Mouse (Mus musculus) midbrain, embryonic 11.5 days (tissue): Measurements from ENCODE around the gene Crk. TPM values are rescaled to one million over a fixed set of nuclear protein-coding genes. Genes with fewer than 3 reads are reported as not detected.
A peak's percentile ranks its signal among the peaks of the same experiment; 100 is the strongest.

ENCODE experiments used
- ATAC-seq: fragments of 200-750 bp; cut with Nextera tagmentation; 2 replicates; pipeline ENCODE4 v1.8.0; 2017; ENCODE audit warnings: moderate TSS enrichment, moderate library complexity; ENCODE audit not compliant: low FRiP score
- DNase-seq: peaks from one replicate; pipeline ENCODE4 v3.0.0; 2015; ENCODE audit warnings: low spot score; ENCODE audit errors: missing footprints
- H3K27ac ChIP-seq: fragments of 300-500 bp; sonication (generic); 2 replicates; pipeline ENCODE4 v1.5.1; 2014; ENCODE audit warnings: low read depth, low read length
- H3K27me3 ChIP-seq: fragments of 300-500 bp; sonication (generic); 2 replicates; pipeline ENCODE4 v1.6.1; 2014; ENCODE audit warnings: mild to moderate bottlenecking, low read length, moderate library complexity, mixed read lengths; ENCODE audit not compliant: control insufficient read depth, insufficient read depth
- H3K36me3 ChIP-seq: fragments of 300-500 bp; sonication (generic); 2 replicates; pipeline ENCODE4 v1.6.1; 2014; ENCODE audit warnings: mild to moderate bottlenecking, low read length, moderate library complexity, mixed read lengths; ENCODE audit not compliant: control insufficient read depth, insufficient read depth
- H3K4me1 ChIP-seq: fragments of 300-500 bp; sonication (generic); 2 replicates; pipeline ENCODE4 v1.6.1; 2014; ENCODE audit warnings: low read length; ENCODE audit not compliant: control insufficient read depth, insufficient read depth
- H3K4me2 ChIP-seq: fragments of 300-500 bp; sonication (generic); 2 replicates; pipeline ENCODE4 v1.6.1; 2014; ENCODE audit warnings: mild to moderate bottlenecking, moderate library complexity
- H3K4me3 ChIP-seq: fragments of 300-500 bp; sonication (generic); 2 replicates; pipeline ENCODE4 v1.5.1; 2014; ENCODE audit warnings: low read depth, low read length
- H3K9ac ChIP-seq: fragments of 300-500 bp; sonication (generic); 2 replicates; pipeline ENCODE4 v1.6.1; 2014; ENCODE audit warnings: low read length
- H3K9me3 ChIP-seq: fragments of 300-500 bp; sonication (generic); 2 replicates; pipeline ENCODE4 v1.6.1; 2016; ENCODE audit warnings: low read length; ENCODE audit not compliant: control insufficient read depth
- whole genome bisulfite sequencing: fragments of 180-500 bp; shearing (Covaris S2); extraction: QIAGEN DNeasy Blood & Tissue Kit; methylation state at CpG from one replicate; pipeline ENCODE4 v1.1.7; 2014; 5-methylcytosine and 5-hydroxymethylcytosine counted together
- polyA plus RNA-seq: library from polyadenylated mRNA; unstranded; fragments of >200 nt; fragmentation: Nextera tagmentation; extraction: Ambion mirVana; gene quantifications from 2 replicates; pipeline ENCODE4 v1.2.1, GENCODE M21; 2014

Gene Crk
- polyA plus RNA-seq, 1 experiment from 2014 or later = 130 TPM

DNA sequence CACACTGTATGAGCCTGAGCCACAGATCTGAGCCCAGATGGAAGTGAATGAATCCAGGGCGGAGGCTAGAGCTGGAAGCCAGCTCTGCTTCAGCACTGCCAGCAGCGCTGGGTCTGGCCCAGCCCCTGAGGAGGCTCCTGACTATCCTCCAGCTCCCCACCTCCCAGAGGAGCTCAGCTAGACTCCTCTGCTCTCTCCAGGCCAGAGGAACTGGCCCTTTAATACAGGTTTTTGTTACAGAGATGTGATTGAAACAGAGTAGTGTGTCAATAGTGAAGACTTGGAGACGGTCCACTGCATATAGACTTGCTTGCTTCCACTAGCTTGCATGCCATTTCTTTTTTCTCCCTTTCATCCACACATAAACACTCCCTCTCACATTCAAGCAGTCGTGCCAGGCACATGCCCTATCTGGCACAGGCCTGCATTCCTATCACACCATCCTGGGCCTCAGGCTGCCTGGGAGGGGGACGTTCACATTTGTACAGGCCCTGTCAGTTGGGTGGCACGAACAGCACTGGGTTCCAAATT lies 31.3 kb upstream of the Crk start:
- ATAC-seq = no peak
- 68% methylated on average over 6 of the region's 6 CpGs for WGBS
- Histone ChIP-seq H3K9ac (no peak overlapping the region), H3K36me3 (no peaks in the 10 kb centered on the region), H3K27ac (no peak overlapping the region), H3K4me1 (peaks cover 4% of the 10 kb centered on the region), H3K4me3 (no peak overlapping the region), H3K27me3 (peaks cover 6% of the 10 kb centered on the region), H3K4me2 (no peak overlapping the region), H3K9me3 (no peaks in the 10 kb centered on the region)
- DNase-seq = no peak

DNA sequence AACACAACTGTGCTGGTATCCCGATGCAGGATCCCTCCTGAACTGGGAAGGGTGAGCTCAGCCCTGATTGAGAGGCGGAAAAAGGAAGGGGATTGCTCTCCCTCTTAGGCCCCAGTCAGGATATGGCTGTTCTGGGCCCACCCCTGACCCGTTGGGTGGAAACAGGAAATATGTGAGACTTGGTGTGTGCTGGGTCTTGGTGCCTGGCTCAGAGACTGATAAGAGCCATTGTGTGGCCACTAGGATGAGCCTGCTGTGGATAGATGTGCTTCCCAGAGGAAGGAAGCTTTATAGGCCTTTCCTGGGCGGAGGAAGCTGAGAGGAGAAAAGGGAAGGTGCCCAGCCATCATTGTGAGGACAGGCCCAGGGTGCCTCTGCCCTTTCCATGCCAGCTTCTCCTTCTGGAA lies 29.9 kb upstream of the Crk start:
- Histone ChIP-seq H3K9ac (no peak overlapping the region), H3K4me2 (no peak overlapping the region), H3K27ac (no peak overlapping the region), H3K4me1 (peaks cover 11% of the 10 kb centered on the region), H3K36me3 (no peaks in the 10 kb centered on the region), H3K9me3 (no peaks in the 10 kb centered on the region), H3K27me3 (peaks cover 18% of the 10 kb centered on the region), H3K4me3 (no peak overlapping the region)
- no peak for DNase-seq
- ATAC-seq = no peak
- 84% methylated on average over 4 of the region's 4 CpGs for WGBS

DNA sequence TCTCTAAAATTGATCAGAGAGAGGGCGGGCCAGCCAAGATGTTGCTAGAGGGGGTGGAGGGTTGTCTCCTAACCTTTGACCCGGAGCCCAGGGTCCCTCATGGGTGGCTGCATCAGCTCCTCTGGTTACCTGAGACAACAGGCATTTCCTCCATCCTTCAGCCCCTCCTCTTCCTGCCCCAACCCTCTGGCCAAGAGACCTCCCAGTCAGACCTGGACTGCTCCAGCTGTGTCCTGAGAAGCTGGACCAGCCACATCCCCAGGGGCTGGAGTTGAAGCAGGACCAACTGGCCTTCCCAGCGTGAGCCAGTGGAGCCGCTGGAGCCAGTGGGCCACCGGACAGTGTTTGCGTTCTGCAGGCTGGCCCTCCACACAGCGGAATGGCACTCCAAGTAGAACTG lies 28.7 kb upstream of the Crk start, which contains the start of gene Myo1c:
Gene Myo1c, plus strand, starts transcription at position 194 of the 400 bp plus-strand sequence.
- ATAC-seq (no peak), DNase-seq (no peak)
- H3K4me3 ChIP-seq = peak within 1 kb of the TSS; percentile 60
- no peaks in the 10 kb centered on the region for H3K9me3 ChIP-seq
- H3K4me1 ChIP-seq = peaks cover 15% of the 10 kb centered on the region
- no peaks in the 10 kb centered on the region for H3K36me3 ChIP-seq
- no peak within 1 kb of the TSS for H3K27ac ChIP-seq
- 63% methylated on average over 7 of the region's 7 CpGs for WGBS
- peak within 1 kb of the TSS; percentile 78 for H3K9ac ChIP-seq
- peaks cover 26% of the 10 kb centered on the region for H3K27me3 ChIP-seq
- peak within 1 kb of the TSS; percentile 95 for H3K4me2 ChIP-seq

DNA sequence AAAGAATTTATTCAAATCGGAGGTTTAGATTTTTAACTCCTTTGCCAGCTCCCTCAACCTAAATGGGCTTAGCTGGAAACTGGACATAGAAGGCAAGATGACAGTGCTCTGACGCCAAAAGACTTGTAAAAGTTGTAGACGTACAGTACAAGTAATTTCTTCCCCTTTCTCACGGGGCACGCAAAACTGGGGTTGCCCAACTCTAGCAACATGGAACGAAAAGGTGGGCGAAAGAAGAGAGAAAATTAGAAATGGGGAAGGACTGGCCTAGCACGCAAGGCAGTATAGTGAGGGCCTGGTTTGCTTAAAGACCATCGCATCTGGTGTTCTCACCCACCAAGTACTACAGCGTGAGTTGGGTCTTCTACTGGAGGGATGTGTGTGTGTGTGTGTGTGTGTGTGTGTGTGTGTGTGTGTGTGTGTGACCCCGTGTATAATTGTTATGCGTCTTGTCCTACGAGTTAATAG lies 28.1 kb upstream of the Crk start:
- Histone ChIP-seq H3K4me1 (peaks cover 15% of the 10 kb centered on the region), H3K9ac (peak overlapping the region; percentile 78), H3K4me2 (peak overlapping the region; percentile 95), H3K36me3 (no peaks in the 10 kb centered on the region), H3K4me3 (peak overlapping the region; percentile 60), H3K27ac (no peak overlapping the region), H3K9me3 (no peaks in the 10 kb centered on the region), H3K27me3 (peaks cover 28% of the 10 kb centered on the region)
- WGBS = 42% methylated on average over 13 of the region's 13 CpGs
- ATAC-seq = no peak; the same call in 1 of the 2 replicates
- DNase-seq = no peak

DNA sequence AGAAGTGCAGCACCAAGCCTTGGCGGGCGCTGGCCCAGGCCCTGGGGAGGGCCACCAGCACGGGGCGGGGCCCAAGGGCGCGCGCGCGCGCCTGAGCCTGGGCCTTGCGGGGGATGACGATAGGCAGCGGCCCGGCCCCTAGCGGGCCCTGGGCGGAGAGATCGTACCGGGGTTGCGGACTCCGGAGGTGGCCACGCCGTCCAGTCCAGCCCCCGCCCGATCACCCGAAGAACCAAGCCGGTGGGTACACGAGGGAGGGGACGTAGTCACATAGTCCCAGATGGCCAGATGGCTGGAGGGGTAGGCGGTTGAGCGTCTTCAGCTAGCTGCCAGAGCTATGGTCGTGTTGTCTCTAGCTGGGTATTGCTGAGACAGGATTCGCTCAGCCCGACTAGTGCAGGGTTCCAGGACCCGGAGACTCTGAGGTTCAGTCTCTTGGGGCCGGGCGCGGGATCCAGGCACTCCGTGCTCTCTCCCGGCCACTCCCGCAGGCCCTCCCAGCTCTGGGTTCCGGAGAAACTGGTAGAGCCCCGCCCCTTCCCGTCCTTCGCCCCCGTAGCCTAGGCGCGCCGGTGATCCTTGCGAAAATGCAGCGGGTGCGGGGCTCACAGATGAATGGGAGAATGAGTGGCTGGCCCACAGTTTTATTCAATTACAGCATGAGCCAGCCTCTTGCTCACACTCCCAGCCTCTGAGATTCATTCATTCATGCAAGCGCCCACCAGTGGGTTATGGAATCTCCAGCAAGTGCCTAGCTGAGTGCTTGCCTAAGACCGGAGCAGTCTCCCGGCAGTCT lies 27.4 kb upstream of the Crk start:
- H3K4me2 ChIP-seq = peak overlapping the region; percentile 95
- peak overlapping the region; percentile 78 for H3K9ac ChIP-seq
- peaks cover 20% of the 10 kb centered on the region for H3K4me1 ChIP-seq
- ATAC-seq (peak; percentile 66), DNase-seq (peak; percentile 96)
- 1% methylated on average over 53 of the region's 54 CpGs for WGBS
- H3K4me3 ChIP-seq = peak overlapping the region; percentile 60
- H3K36me3 ChIP-seq = no peaks in the 10 kb centered on the region
- H3K27me3 ChIP-seq = peaks cover 31% of the 10 kb centered on the region
- no peak overlapping the region for H3K27ac ChIP-seq
- no peaks in the 10 kb centered on the region for H3K9me3 ChIP-seq

DNA sequence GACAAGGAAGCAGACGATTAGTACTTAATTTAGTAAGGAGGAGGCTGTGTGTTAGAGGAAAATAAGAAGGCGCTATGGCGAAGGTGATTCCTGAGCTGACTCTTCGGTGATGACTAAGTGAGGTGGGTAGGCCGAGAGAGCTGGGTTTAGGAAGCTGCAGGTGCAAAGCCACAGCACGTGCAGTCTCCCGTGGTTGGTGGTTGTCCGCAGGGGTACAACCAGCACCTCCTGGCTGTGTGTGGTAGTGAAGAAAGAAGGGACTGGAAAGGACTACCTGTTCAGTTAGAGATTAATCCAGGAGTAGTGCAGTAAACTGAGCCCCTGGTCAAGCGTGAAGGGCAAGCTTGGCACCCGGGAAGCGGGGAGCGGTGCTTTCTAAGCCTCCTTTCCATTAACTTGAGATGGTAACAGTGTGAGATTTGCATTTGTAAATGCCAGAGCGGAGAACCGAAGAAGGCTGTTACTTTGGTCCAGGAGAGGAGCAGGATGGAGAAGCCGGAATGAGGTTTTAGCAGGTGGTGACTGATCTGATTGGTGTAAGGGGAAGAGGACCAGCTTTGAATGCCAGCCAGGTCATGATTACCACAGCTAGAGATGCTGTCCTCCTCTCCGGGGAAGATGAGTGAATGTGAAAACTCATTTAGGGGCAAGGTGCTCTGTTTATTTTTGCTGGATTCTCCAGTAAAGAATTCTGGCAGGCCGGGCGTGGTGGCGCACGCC lies 26.7 kb upstream of the Crk start:
- WGBS = 17% methylated on average over 20 of the region's 20 CpGs
- peaks cover 33% of the 10 kb centered on the region for H3K27me3 ChIP-seq
- H3K36me3 ChIP-seq = no peaks in the 10 kb centered on the region
- no peaks in the 10 kb centered on the region for H3K9me3 ChIP-seq
- H3K9ac ChIP-seq = peak overlapping the region; percentile 78
- peak overlapping the region; percentile 60 for H3K4me3 ChIP-seq
- H3K4me2 ChIP-seq = peak overlapping the region; percentile 95
- H3K27ac ChIP-seq = no peak overlapping the region
- peaks cover 20% of the 10 kb centered on the region for H3K4me1 ChIP-seq
- no peak for ATAC-seq
- peak; percentile 90 for DNase-seq

DNA sequence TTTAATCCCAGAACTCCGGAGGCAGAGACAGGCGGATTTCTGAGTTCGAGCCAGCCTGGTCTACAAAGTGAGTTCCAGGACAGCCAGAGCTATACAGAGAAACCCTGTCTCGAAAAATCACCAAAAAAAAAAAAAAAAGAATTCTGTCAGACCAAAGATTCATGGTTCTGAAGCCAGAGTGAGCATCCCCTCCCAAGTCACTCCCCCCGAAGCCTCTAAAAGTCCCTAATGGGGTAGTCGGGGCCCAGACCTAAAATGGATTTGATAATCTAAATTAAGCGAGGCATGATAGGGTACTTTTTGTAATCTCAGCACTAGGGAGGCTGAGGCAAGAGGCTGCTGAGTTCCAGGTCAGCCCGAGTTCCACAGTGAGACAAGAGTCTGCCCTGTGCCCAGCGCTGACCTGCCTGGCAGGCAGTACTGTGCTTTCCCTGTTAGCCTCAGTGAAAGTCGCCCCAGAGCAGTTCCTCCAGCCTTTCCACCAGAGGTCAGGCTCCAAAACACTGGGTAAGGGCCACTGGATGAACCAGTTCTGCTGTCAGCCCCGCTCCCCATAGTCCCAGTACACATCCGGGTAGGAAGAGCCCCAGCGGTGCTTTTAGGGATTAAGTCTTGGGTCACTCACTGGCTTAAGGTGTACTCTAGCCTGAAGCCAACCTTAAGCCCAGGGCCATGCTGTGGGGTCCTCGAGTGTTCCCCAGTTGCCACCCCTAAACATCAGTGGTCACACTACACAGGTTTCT lies 25.9 kb upstream of the Crk start:
- H3K36me3 ChIP-seq = no peaks in the 10 kb centered on the region
- peaks cover 33% of the 10 kb centered on the region for H3K27me3 ChIP-seq
- H3K27ac ChIP-seq = no peak overlapping the region
- DNase-seq (peak; percentile 85), ATAC-seq (no peak)
- peaks cover 20% of the 10 kb centered on the region for H3K4me1 ChIP-seq
- H3K4me3 ChIP-seq = peak overlapping the region; percentile 48; the same call in 1 of the 2 replicates
- no peaks in the 10 kb centered on the region for H3K9me3 ChIP-seq
- WGBS = 30% methylated on average over 14 of the region's 14 CpGs
- H3K9ac ChIP-seq = no peak overlapping the region
- H3K4me2 ChIP-seq = peak overlapping the region; percentile 80; the same call in 1 of the 2 replicates

DNA sequence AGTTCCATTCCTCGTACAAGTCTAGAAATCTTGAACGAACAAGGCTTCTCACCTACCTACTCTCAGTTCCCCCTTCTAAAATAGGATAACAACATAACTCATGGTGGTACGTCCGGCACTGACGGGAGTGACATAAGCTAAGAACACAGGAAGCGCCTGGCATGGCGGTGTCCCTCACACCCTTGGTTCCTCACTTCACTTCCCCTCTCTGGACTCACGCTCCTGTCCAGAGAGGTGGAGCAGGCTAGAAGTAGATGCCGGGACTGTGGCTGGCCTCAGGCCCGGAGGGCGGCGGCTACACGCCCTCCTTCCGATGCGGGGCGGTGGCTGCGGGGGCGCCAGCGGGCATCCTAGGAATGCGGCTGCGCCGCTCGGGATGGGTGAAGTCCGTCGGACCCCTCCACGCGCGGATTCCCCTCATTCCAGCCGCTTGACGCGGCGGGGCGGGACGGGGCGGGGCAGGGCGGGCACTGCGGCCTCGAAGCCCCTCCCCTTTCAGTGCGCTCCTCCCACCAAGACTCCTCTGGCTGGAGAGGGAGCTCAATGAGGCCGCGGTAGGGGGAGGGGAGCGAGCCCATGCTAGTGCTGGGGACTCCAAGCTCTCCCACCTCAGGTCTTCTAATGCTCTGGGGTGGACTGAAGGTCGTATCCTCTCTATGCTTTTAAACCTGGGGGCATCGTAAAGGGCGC lies 25.1 kb upstream of the Crk start:
- Histone ChIP-seq H3K4me3 (peak overlapping the region; percentile 48), H3K27ac (no peak overlapping the region), H3K36me3 (no peaks in the 10 kb centered on the region), H3K4me1 (peaks cover 20% of the 10 kb centered on the region), H3K9ac (peak overlapping the region; percentile 55), H3K4me2 (peak overlapping the region; percentile 80), H3K27me3 (peaks cover 33% of the 10 kb centered on the region), H3K9me3 (no peaks in the 10 kb centered on the region)
- DNase-seq (peak; percentile 97), ATAC-seq (peak; percentile 79)
- under 1% methylated on average over 43 of the region's 45 CpGs for WGBS
